Mouse (Mus musculus): ENCODE data around the gene Ica1. TPM values are rescaled to one million over a fixed set of nuclear protein-coding genes. Genes with fewer than 3 reads are reported as not detected.

The Ica1 gene
- polyA plus RNA-seq (2015; fragmentation: Nextera tagmentation; extraction: Ambion mirVana) = 24.3 and 28.1 TPM in 2 replicates

DNA sequence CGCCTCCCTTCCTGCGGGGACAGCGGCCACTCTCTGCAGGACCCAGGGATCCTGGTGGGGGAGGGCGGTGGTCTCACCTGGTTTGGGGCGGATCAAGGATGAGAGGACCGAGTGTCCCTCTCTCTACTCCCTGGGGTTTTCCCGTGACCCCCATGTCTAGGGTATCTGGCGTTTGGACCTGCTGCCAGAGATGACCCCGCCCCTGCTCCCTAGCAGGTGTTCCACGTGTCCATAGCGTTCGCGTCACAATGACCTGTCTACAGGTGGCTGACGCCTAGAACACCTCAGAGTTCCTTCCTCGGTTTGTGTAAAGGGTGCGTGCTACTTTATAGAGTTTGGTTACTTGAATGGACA, at the start of gene Ica1:
Ica1 (minus strand) TSS at position 193 of the 354 bp plus-strand sequence.
- Histone ChIP-seq H3K4me3 (peak within 1 kb of the TSS; percentile 82), H3K4me1 (peaks cover 7% of the 10 kb centered on the region), H3K9me3 (no peaks in the 10 kb centered on the region), H3K4me2 (peak within 1 kb of the TSS; percentile 85), H3K27ac (replicated peaks) (peak within 1 kb of the TSS; percentile 45), H3K27me3 (replicated peaks) (no peaks in the 10 kb centered on the region), H3K36me3 (no peaks in the 10 kb centered on the region), H3K9ac (peak within 1 kb of the TSS; percentile 88)
- WGBS = 2% methylated on average over 13 of the region's 16 CpGs
- no peak for ATAC-seq (ENCODE audit: extremely low read depth, insufficient number of reproducible peaks, low FRiP score, low TSS enrichment)

DNA sequence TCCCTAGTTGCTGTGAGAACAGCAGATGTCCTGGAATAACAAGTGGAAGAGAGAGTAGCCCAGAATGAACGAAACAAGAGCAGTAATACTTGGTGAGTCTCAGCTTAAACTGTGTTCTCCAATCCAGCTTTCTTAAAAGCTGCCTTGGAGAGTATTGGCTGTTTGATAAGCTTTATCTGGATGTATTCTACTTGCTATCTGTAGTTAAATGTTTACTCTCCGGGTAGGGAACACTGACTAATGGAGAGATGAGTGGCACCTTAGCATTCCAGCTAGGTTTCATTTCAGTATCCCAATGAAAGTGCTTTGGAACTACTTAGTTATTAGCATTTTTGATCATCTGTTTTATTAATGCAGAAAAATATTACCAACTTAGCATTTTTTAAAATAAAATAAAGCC, 41.6 kb upstream of the Ica1 start:
- ATAC-seq (ENCODE audit: extremely low read depth, insufficient number of reproducible peaks, low FRiP score, low TSS enrichment) = no peak
- no peak overlapping the region for H3K4me3 ChIP-seq
- H3K9ac ChIP-seq = no peak overlapping the region
- H3K27ac ChIP-seq (replicated peaks) = no peak overlapping the region
- no peaks in the 10 kb centered on the region for H3K9me3 ChIP-seq
- WGBS = 52% methylated on average over 2 of the region's 2 CpGs
- no peaks in the 10 kb centered on the region for H3K4me1 ChIP-seq
- H3K27me3 ChIP-seq (replicated peaks) = no peaks in the 10 kb centered on the region
- no peak overlapping the region for H3K4me2 ChIP-seq
- H3K36me3 ChIP-seq = no peaks in the 10 kb centered on the region

DNA sequence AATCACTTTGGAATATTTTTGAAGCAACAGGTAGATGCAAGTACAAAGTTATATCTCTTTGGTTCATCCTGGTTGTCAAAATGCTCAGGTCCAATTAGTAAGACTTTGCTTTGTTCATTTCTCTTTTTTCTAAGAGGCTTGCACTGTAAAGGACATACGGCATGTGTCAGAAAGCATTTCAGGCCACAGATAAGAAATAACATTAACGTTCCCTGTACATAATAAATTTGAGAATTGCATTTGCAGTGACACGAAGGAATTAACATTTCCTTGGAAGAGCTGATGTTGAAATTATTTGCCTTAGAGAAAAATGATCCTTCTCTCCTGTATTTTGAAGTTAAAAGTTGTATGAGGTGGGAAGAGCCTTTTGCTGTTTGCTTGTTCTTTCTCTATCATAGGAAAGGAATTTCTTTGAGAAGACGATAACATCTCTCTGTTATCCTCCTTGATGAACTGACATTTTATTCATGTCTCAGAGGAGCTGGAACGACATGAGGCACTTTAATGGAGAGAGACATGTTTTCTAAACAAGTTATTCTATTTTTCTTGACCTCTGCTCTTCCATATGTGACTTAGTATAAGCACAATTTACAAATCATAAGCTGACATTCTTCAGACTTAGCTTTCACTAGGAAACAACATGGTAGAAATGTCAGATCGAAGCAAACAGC, 36.2 kb upstream of the Ica1 start:
- H3K27ac ChIP-seq (replicated peaks) = no peak overlapping the region
- H3K4me1 ChIP-seq = no peaks in the 10 kb centered on the region
- 61% methylated on average over 6 of the region's 6 CpGs for WGBS
- H3K9ac ChIP-seq = no peak overlapping the region
- no peak overlapping the region for H3K4me3 ChIP-seq
- no peak for ATAC-seq (ENCODE audit: extremely low read depth, insufficient number of reproducible peaks, low FRiP score, low TSS enrichment)
- no peaks in the 10 kb centered on the region for H3K9me3 ChIP-seq
- no peaks in the 10 kb centered on the region for H3K36me3 ChIP-seq
- no peak overlapping the region for H3K4me2 ChIP-seq
- no peaks in the 10 kb centered on the region for H3K27me3 ChIP-seq (replicated peaks)

DNA sequence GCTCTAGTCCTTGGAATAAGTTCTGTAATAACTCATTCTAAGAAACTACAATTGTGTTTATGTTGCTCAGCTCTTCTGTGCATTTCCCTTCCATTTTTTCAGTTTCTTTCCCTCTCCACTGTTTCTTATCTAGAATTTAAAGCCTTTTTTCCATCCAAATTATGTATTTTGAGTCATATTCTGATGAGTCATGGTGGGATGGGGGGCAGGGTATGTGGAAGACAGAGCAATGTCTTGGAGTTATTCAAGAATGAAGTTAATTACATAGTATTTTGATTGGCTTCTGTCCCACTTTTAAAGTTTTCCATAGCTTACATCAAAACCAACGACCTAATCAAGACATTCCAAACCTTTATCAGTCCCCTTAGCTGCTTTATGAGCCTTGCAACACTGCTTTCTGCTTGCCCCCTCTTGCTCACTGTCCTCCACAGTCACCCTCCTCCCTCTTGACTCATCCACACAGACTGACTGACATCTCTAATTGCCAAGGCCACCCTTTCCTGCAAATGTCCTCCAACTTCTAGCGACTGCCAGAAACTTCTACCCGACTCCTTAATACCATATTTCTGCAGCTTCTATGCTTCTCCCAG, 24.4 kb upstream of the Ica1 start:
- H3K4me3 ChIP-seq = no peak overlapping the region
- WGBS = 46% methylated on average over 3 of the region's 3 CpGs
- no peak overlapping the region for H3K4me2 ChIP-seq
- no peak overlapping the region for H3K27ac ChIP-seq (replicated peaks)
- H3K9me3 ChIP-seq = no peaks in the 10 kb centered on the region
- ATAC-seq (ENCODE audit: extremely low read depth, insufficient number of reproducible peaks, low FRiP score, low TSS enrichment) = no peak
- H3K27me3 ChIP-seq (replicated peaks) = no peaks in the 10 kb centered on the region
- no peaks in the 10 kb centered on the region for H3K36me3 ChIP-seq
- no peaks in the 10 kb centered on the region for H3K4me1 ChIP-seq
- H3K9ac ChIP-seq = no peak overlapping the region

DNA sequence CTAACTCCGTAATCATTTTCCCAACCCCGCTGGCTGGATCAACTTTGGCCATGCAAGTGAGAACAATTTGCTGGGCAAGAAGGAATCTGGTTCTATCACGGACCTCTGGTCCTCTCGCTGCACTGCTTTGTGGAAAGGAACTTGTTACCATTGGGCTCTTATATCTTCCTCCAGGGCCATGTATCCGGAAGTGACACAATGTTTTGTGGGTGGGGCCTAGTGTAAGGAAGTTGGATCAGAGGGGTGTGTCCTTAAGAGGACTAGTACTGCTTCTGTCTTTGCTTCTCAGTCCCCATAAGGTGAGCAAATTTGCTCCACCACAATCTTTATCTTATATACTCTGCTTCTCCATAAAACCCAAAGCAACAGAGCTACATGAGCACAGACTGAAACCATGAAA, 14.1 kb upstream of the Ica1 start:
- WGBS = 83% methylated on average over 5 of the region's 5 CpGs
- Histone ChIP-seq H3K4me3 (no peak overlapping the region), H3K27me3 (replicated peaks) (no peaks in the 10 kb centered on the region), H3K27ac (replicated peaks) (no peak overlapping the region), H3K4me2 (no peak overlapping the region), H3K9me3 (peaks cover 3% of the 10 kb centered on the region; the same call in 1 of the 2 replicates), H3K9ac (no peak overlapping the region), H3K4me1 (no peaks in the 10 kb centered on the region), H3K36me3 (no peaks in the 10 kb centered on the region)
- no peak for ATAC-seq (ENCODE audit: extremely low read depth, insufficient number of reproducible peaks, low FRiP score, low TSS enrichment)

DNA sequence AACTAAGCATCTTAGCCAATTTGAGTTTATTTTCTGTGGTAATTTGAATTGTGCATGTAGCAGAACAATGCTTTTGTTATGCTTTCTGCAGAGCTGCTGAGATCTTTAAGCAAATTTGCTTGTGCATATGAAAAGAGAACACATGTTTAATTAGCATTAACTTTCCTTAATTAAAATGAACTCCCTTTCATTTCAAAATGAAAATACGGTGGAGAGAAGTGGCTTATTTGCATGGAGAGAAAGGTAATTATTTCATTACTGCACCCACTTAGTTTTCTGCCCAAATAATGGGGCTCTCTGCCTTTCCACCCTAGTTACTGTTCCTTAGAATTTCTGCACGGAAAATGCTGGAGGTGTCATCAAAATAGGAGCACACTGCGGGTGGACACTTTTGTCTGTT, 13.5 kb upstream of the Ica1 start:
- 76% methylated on average over 3 of the region's 3 CpGs for WGBS
- Histone ChIP-seq H3K36me3 (no peaks in the 10 kb centered on the region), H3K4me3 (no peak overlapping the region), H3K4me2 (no peak overlapping the region), H3K9me3 (peaks cover 3% of the 10 kb centered on the region; the same call in 1 of the 2 replicates), H3K9ac (no peak overlapping the region), H3K4me1 (no peaks in the 10 kb centered on the region), H3K27ac (replicated peaks) (no peak overlapping the region), H3K27me3 (replicated peaks) (no peaks in the 10 kb centered on the region)
- no peak for ATAC-seq (ENCODE audit: extremely low read depth, insufficient number of reproducible peaks, low FRiP score, low TSS enrichment)

DNA sequence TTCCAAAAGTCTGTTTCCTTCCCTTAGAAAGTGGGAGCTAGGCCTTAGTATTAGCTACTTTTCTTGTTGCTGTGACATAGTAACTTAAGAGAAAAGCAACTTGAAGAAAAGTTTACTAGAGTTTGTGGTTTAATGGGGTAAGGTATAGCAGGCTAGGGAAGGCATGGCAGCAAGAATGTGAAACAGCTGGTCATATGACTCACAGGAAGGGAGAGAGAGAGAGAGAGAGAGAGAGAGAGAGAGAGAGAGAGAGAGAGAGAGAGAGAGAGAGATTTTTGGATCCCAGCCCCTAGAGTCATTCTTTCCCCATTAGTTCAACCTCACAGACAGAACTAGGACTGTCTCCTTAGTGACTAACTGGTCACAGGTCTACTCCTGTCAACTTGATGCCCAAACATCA, 2.3 kb upstream of the Ica1 start:
- H3K27me3 ChIP-seq (replicated peaks) = no peaks in the 10 kb centered on the region
- no peak overlapping the region for H3K4me2 ChIP-seq
- no peak overlapping the region for H3K27ac ChIP-seq (replicated peaks)
- no peaks in the 10 kb centered on the region for H3K9me3 ChIP-seq
- no peak overlapping the region for H3K9ac ChIP-seq
- H3K4me1 ChIP-seq = peaks cover 7% of the 10 kb centered on the region
- no peak overlapping the region for H3K4me3 ChIP-seq
- H3K36me3 ChIP-seq = no peaks in the 10 kb centered on the region
- ATAC-seq (ENCODE audit: extremely low read depth, insufficient number of reproducible peaks, low FRiP score, low TSS enrichment) = no peak

DNA sequence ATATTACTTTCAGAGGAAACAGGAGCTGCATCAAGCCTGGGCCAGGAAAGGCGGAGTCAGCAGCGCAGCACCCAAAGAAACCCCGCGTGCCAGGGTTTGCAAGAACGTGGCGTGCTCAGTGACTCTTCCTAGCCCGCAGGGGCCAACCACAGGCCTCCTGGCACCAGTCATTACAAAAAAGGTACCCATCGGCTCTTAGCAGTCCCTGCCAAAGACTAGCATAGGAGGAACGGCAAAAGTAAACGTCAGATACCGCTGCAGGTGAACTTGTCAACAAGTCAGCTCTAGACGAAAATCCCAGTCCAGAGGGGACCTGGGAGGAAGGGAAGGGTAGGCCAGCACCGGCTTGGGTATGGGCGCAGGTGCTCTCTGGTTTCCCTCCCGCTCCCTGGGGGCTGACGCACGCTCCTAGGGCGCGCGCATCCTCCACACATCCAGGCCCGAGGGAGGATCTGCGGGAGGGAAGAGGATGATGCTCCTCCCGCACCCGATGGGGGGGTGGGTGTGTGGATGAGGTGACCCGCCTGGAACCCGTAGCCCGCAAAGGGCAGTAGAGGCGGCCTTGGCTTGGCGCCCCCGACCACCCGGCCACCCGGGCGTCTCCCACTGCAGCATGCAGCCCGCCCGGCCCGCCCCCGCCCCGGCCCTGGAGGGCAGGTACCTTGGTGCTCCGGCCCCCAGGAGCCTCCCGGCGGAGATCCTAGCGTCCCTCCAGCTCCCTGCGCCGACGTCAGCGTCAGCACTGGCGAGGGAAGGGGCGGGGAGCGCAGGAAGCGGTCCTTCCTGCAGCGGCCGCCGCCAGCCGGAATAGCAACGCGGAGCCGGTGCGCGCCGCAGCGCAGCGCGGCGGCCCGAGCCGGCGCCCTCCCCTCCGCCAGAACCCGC, 635 bp downstream of the Ica1 start:
- peaks cover 7% of the 10 kb centered on the region for H3K4me1 ChIP-seq
- H3K4me2 ChIP-seq = peak overlapping the region; percentile 85
- WGBS = under 1% methylated on average over 67 of the region's 69 CpGs
- peak overlapping the region; percentile 45 for H3K27ac ChIP-seq (replicated peaks)
- no peaks in the 10 kb centered on the region for H3K9me3 ChIP-seq
- ATAC-seq (ENCODE audit: extremely low read depth, insufficient number of reproducible peaks, low FRiP score, low TSS enrichment) = peak; percentile 68
- no peaks in the 10 kb centered on the region for H3K36me3 ChIP-seq
- peak overlapping the region; percentile 82 for H3K4me3 ChIP-seq
- H3K27me3 ChIP-seq (replicated peaks) = no peaks in the 10 kb centered on the region
- peak overlapping the region; percentile 88 for H3K9ac ChIP-seq

DNA sequence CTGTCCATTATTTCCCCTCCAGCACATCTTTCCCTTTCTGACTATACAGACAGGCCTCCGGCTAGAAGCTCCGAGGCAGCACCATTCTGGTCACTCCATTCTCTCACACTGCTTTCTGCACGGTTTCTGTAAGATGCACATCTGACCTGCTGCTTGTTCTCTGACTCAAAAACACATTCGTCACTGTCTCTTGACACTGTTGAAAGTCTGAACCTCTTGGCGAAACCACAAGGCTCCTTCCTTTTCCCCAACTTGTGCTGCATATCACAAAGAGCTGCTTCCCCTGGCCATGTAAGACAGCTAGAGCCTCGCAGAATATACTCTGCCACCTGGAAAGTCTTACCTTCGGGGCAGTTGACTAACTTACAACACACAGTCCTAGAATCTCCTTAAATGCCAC, 6.7 kb downstream of the Ica1 start:
- no peaks in the 10 kb centered on the region for H3K27me3 ChIP-seq (replicated peaks)
- no peak overlapping the region for H3K27ac ChIP-seq (replicated peaks)
- no peaks in the 10 kb centered on the region for H3K36me3 ChIP-seq
- 68% methylated on average over 7 of the region's 7 CpGs for WGBS
- no peak overlapping the region for H3K4me3 ChIP-seq
- 0 out of 2 replicates have a peak overlapping the region, but pooled peaks have one; percentile 1 for H3K9ac ChIP-seq
- H3K4me1 ChIP-seq = peaks cover 14% of the 10 kb centered on the region
- no peak overlapping the region for H3K4me2 ChIP-seq
- no peak for ATAC-seq (ENCODE audit: extremely low read depth, insufficient number of reproducible peaks, low FRiP score, low TSS enrichment)
- H3K9me3 ChIP-seq = no peaks in the 10 kb centered on the region

DNA sequence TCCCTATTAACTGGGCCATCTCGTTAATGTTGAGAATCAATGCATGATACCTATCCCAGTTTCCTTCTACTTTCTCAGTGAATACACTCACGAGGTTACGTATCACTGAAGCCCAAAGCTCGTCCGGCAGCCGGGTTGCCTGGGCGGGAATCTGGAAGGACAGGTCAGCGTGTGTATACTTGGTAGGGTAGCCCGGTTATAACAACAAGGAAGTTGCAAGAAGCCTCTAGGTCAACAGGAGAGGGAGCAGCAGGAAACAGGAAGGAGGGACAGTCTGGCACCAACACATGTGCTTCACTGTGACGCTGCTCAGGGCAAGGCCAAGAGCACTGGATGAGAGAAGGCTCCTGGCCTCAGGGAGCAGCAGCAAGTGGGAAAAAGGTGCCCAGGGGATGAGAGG, 7.9 kb downstream of the Ica1 start:
- WGBS = 56% methylated on average over 10 of the region's 10 CpGs
- Histone ChIP-seq H3K9ac (0 out of 2 replicates have a peak overlapping the region, but pooled peaks have one; percentile 8), H3K27ac (replicated peaks) (peak overlapping the region; percentile 55), H3K4me3 (no peak overlapping the region), H3K36me3 (no peaks in the 10 kb centered on the region), H3K4me2 (0 out of 2 replicates have a peak overlapping the region, but pooled peaks have one; percentile 1), H3K4me1 (peaks cover 14% of the 10 kb centered on the region), H3K27me3 (replicated peaks) (no peaks in the 10 kb centered on the region), H3K9me3 (no peaks in the 10 kb centered on the region)
- ATAC-seq (ENCODE audit: extremely low read depth, insufficient number of reproducible peaks, low FRiP score, low TSS enrichment) = no peak

DNA sequence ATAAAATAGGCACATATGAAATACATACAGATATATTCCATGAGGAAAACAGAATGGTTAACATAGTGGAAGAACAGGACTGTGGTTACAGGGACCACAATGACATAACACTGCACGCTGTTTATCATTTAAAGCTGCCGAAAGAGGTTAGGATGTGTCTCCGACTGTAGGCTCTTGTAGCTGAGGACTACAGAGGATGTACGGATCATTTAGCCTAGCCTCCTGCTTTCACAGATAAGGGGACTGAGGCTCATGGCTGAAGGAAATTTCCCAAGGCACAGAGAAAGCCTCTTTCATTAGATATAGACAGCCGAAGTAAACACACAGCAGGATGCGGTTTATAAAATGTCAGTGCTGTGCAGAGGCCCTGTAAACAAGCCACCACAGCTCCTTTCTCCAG, 8.5 kb downstream of the Ica1 start:
- no peaks in the 10 kb centered on the region for H3K9me3 ChIP-seq
- no peak overlapping the region for H3K9ac ChIP-seq
- peak overlapping the region; percentile 1; the same call in 1 of the 2 replicates for H3K4me2 ChIP-seq
- H3K27ac ChIP-seq (replicated peaks) = peak overlapping the region; percentile 55
- no peak overlapping the region for H3K4me3 ChIP-seq
- H3K4me1 ChIP-seq = peaks cover 14% of the 10 kb centered on the region
- H3K27me3 ChIP-seq (replicated peaks) = no peaks in the 10 kb centered on the region
- H3K36me3 ChIP-seq = no peaks in the 10 kb centered on the region
- no peak for ATAC-seq (ENCODE audit: extremely low read depth, insufficient number of reproducible peaks, low FRiP score, low TSS enrichment)
- 29% methylated on average over 6 of the region's 6 CpGs for WGBS
